Mouse (Mus musculus) cortical plate, adult 2 months (tissue): Measurements from ENCODE around the gene Fam166b. TPM values are rescaled to one million over a fixed set of nuclear protein-coding genes. Genes with fewer than 3 reads are reported as not detected.

Source experiments
- H3K27ac ChIP-seq: fragments of 200-500 bp; 2 replicates; pipeline ENCODE4 v1.5.1; 2012; ENCODE audit warnings: low read length, control low read depth, inconsistent platforms; ENCODE audit not compliant: insufficient read depth
- H3K4me1 ChIP-seq: fragments of 200-500 bp; 2 replicates; pipeline ENCODE4 v1.6.1; 2011; ENCODE audit warnings: low read length; ENCODE audit not compliant: control insufficient read depth, insufficient read depth
- H3K4me3 ChIP-seq: fragments of 200-500 bp; 2 replicates; pipeline ENCODE4 v1.5.1; 2011; ENCODE audit warnings: mild to moderate bottlenecking, low read length, control low read depth; ENCODE audit not compliant: insufficient read depth
- CTCF ChIP-seq: fragments of 200-500 bp; IDR thresholded peaks from 2 replicates; pipeline ENCODE4 v1.5.1; 2011; ENCODE audit warnings: mild to moderate bottlenecking, control low read depth, low read length; ENCODE audit not compliant: insufficient read depth; ENCODE audit errors: extremely low read depth
- POLR2A ChIP-seq: fragments of 200-500 bp; IDR thresholded peaks from 2 replicates; pipeline ENCODE4 v1.6.1; 2011; ENCODE audit warnings: mild to moderate bottlenecking, low read length, control low read depth; ENCODE audit not compliant: insufficient read depth; ENCODE audit errors: extremely low read depth
- polyA plus RNA-seq: library from polyadenylated mRNA; depleted of rRNA; stranded (reverse); fragments of >200 nt; gene quantifications from 2 replicates; pipeline ENCODE4 v1.2.3, GENCODE M21; 2012

Fam166b gene
- polyA plus RNA-seq, 1 experiment: 1.9 TPM

DNA sequence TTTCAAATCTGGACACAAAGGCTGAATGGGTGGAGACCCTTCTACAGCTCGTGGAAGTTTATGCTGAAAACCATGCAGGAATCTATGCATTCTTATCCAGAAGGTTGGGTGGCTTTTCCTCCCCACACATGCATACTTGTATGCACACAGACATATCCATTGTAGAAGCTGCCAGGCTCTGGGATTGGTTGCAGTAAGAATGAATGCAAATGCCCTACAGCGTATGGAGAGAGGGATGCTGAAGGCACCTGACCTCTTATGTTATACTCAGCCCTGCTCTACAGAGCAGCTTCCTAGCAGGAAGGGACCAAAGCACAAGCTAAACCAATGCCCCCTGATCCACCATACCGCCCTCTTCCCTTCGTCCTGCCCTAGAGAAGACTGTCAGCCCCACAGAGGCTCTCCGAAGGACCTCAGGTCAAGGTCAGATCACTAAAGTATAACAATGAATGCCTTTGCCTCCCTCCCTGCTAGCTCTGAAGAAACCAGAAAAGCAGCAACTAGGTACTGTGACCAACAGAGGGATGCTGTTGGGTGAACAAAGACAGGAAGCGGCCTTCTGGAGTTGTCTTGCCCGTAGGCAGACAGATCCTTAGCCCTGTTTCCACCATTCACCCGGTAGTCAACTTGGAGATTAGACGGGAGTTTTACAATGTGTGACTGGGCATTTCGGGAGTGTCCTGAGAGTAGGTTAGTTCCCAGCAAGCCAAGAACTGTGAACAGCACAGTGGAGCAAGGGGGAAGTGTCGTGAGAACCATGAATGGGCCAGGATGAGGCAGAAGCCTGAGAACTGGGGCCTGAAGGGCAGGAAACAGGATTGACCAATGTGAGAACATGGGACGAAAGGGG lies 21.6 kb downstream of the Fam166b start:
- TF ChIP-seq POLR2A: no peak
- TF ChIP-seq CTCF: no peak
- Histone ChIP-seq H3K4me3 (peak overlapping the region; percentile 47), H3K4me1 (peaks cover 2% of the 10 kb centered on the region; the same call in 1 of the 2 replicates), H3K27ac (peak overlapping the region; percentile 83)

DNA sequence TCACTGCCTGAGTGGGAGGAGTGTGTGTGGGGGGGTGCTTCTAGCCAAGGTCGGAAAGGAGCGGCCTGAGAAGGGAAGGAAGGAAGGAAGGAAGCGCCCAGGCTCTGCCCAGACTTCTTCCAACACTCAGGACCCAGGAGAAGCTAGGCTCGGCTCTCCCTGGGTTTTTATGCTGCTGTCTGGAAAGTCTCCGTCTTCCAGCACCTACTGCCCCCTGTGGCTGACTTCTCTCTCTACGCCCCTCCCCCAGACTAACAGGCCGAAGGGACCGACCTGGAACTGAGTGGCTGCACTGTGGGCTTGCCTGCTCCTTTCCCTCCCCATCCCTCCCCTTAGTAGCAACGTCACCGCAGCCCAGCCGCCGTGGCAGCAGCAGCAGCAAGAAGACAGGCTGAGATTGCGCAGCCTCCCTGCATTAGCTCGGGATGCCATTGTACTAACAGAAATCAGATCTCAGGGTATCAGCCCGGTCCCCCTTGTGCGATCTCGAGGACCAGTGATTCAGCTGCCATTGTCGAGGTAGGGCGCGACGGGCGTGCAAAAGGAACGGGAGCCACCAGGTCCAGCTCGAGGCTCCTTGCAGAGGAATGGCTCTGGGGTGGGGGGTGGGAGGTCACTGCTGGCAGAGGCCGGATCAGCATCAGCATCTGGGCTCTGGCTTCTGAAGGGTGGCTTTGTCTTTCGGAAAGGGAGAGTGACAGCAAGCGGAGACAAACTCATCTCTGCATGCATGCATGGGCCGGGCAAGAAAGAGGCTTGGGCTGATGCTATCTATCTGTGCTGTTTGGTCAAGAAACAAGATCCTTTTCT lies 22.6 kb downstream of the Fam166b start:
- peak overlapping the region; percentile 47 for H3K4me3 ChIP-seq
- TF ChIP-seq CTCF: peak; percentile 31; the same call in 1 of the 2 replicates
- TF ChIP-seq POLR2A: peak; percentile 88
- peaks cover 4% of the 10 kb centered on the region; the same call in 1 of the 2 replicates for H3K4me1 ChIP-seq
- peak overlapping the region; percentile 83 for H3K27ac ChIP-seq

DNA sequence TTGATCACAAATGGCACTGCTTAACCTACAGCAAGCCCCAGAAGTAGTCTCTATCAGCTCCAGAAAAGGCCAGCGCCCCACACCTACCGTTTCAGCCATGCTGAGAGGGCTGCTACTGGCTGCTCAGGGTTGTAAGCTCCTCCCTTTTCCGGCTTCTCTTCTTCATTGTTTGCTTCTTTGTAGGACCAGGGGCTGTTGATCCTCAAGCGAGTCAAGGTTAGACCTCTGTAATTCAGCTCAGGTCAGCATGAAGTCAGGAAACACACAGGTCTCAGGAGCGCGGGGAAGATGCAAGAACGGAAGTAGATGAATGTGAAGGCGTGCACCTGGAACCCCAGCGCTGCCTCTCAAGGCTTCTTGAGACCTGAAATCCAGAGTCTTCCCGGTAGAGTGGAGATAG lies 24.2 kb downstream of the Fam166b start:
- Histone ChIP-seq H3K4me1 (peaks cover 12% of the 10 kb centered on the region), H3K27ac (peak overlapping the region; percentile 30; the same call in 1 of the 2 replicates), H3K4me3 (no peak overlapping the region)
- no peak for TF ChIP-seq CTCF
- no peak for TF ChIP-seq POLR2A

DNA sequence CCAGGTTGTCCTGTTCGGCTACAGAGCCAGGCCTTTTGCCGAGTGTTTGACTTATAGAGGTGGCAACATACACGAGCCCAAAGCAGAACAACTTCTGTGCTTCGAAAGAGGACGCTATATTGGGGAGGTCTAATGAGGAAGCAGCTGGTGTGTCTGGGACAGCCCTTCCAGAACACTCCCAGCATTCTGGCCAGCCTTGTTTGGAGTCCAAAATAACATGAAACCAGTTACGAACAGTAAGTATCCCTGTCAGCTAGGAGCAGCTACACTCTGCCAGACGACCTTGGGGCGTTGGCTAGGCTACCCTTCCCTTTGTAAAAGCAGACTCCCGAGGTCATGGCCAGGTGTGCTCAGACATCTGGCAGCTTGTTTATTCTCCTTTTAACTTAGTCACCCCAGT lies 26.7 kb downstream of the Fam166b start:
- no peak for TF ChIP-seq CTCF
- no peak for TF ChIP-seq POLR2A
- H3K27ac ChIP-seq: no peak overlapping the region
- no peak overlapping the region for H3K4me3 ChIP-seq
- peaks cover 25% of the 10 kb centered on the region for H3K4me1 ChIP-seq

DNA sequence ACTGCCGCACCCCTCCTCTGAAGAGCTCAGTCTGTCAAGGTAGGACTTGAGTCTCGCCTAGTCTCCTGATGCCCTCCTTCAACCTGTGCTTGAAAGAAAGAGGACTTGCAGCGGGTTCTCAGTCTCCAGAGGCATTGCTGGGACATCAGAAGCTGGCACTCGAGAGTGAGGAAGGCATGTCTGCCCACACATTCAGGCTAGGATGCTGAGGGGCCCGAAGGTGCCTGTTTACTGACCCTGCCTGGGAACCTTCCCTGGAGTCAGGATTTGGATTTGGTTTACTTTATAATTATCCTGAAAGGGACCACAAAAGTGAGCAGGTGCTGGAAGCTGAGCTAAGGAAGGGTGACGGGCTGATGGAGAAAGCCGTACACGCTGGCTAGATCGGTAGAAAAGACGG lies 27.4 kb downstream of the Fam166b start:
- H3K27ac ChIP-seq: no peak overlapping the region
- TF ChIP-seq CTCF (no peak), POLR2A (no peak)
- peaks cover 25% of the 10 kb centered on the region for H3K4me1 ChIP-seq

DNA sequence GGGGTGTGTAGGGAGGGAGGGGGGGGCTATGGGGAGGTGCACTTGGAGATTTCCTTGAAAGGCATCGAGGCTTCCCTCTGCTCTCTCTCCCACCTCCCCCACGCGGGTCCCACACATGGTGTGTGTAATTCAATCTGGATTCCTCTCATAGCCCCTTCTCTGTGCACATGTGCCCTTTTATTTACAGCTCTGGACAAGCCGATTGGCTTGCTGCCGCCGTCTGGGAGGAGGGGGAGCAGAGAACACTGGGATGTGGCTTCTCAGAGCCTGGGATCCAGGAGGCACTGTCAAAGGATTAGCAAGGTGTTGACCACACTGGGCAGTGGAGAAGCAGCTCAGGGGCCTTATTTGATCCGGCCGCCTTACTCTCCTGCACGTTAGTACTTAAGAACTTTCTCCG lies 28.0 kb downstream of the Fam166b start:
- Histone ChIP-seq H3K4me1 (peaks cover 25% of the 10 kb centered on the region), H3K27ac (no peak overlapping the region), H3K4me3 (no peak overlapping the region)
- TF ChIP-seq POLR2A: no peak
- no peak for TF ChIP-seq CTCF

More for the DNA sequence above, 27.4 kb downstream of the Fam166b start:
- H3K4me3 ChIP-seq: no peak overlapping the region

DNA sequence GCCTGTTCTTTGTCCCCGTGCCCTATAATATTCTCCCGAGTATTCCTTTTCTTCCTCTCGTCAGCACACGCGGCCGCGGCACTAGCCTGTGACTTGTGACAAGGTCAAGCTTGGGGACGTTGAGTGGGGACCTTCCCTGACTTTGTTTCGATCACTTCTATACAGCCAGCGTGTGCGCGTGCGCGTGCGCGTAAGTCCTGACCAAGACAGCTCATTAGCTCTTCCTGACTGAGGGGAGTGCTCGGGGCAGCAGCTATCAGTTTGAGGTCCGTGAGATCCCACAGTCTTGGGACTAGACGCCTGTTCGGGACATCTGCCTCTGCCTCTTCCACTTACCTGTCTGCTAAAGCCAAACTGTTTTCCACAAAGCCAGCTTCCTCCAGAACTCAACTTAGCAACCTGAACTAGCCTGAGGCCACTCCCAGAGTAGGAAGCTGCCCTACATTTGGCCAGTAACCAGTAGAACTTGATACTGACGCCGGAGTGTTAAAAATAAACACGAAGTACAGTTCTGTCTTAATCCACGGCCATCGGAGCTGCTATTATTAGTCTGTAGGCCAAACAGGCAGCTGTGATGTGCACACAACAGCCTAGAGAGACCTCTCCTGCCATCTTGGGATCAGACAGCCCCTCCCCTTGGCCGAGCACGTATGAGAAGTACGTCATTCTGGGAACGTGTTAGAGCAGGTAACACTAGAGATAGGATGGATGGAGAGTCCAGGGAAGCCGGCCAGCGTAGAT lies 29.4 kb downstream of the Fam166b start:
- H3K4me3 ChIP-seq: no peak overlapping the region
- peaks cover 24% of the 10 kb centered on the region for H3K4me1 ChIP-seq
- peak overlapping the region; percentile 62 for H3K27ac ChIP-seq
- TF ChIP-seq CTCF: no peak
- TF ChIP-seq POLR2A: no peak

DNA sequence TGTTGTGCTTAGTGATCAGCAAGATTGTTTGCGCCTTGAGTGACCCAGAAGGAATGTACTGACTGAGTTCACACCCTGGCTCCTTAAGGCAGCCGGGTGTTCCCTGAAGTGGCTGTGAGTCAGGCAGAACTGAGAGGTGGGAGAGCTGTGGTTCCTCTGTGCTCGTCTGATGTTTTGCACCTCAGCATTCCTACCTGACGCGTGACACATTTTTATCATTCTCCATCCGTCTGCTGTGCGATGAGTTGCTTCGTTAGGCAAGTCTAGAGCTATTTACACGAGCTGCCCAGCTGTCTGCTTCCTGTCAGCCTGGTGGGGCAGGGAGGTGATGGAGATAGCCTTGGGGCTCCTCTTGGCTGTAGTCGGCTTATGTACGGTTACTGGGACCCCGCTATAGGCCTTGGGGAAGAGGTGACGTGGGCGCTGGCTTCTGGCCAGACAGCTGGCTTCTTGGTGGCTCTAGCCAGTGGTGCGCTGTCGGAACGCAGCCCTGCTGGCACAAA lies 30.1 kb downstream of the Fam166b start:
- Histone ChIP-seq H3K4me1 (peaks cover 26% of the 10 kb centered on the region), H3K27ac (peak overlapping the region; percentile 62), H3K4me3 (no peak overlapping the region)
- no peak for TF ChIP-seq CTCF
- TF ChIP-seq POLR2A: no peak

DNA sequence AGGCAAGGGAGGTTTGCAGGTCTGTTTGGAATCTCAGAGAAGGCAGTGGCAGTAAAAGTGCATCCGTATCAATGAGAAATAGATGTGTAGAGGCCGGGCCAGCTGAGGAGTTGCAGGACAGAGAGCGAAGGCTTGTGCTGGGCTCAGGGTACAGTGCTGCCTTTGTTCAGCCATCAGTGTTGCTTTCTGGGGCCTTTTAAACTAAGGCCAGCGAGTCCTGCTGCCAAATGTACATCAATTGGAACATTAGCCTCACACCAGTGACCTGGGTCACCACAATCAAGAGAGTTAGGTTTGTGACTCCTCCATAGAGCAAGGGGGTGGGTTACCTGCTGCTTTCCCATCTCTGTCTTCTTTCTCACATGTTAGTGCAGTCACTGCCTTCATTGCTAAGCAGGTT lies 30.9 kb downstream of the Fam166b start:
- peak overlapping the region; percentile 62 for H3K27ac ChIP-seq
- peaks cover 29% of the 10 kb centered on the region for H3K4me1 ChIP-seq
- TF ChIP-seq CTCF (no peak), POLR2A (no peak)
- no peak overlapping the region for H3K4me3 ChIP-seq
